Mouse (Mus musculus) stomach, embryonic 16.5 days (tissue): ENCODE data around the gene Btbd19. TPM values are rescaled to one million over a fixed set of nuclear protein-coding genes. Genes with fewer than 3 reads are reported as not detected.

Experiments used
- microRNA-seq: library from miRNA; unstranded; fragments of <30 nt; microRNA quantifications from one replicate; pipeline ENCODE4, GENCODE M21; 2016
- polyA plus RNA-seq: library from polyadenylated mRNA; unstranded; fragments of >200 nt; fragmentation: Nextera tagmentation; extraction: Ambion mirVana; gene quantifications from 2 replicates; pipeline ENCODE4 v1.2.1, GENCODE M21; 2015

Gene Btbd19
- polyA plus RNA-seq, 1 experiment from 2014 or later, result 6.6 TPM

Small RNAs within 50 kb of the gene (microRNA-seq; reads per million reads assigned to microRNA genes)
- gene Gm22398, result not detected

Other genes with a start within 250 kb of the Btbd19 start
- 0.44 and 0.56 TPM in 2 replicates for gene Zswim5, start 248.3 kb downstream of the Btbd19 start, polyA plus RNA-seq
- 77.5 and 84.2 TPM in 2 replicates for gene Urod, start 131.3 kb downstream of the Btbd19 start, polyA plus RNA-seq
- gene Hectd3, start 130.4 kb downstream of the Btbd19 start, polyA plus RNA-seq, result 6.9 and 8.3 TPM in 2 replicates
- gene Eif2b3, start 106.3 kb downstream of the Btbd19 start, polyA plus RNA-seq, result 35.6 and 36.3 TPM in 2 replicates
- gene Ptch2, start 29.6 kb downstream of the Btbd19 start, polyA plus RNA-seq, result 7.0 and 7.3 TPM in 2 replicates
- gene Tctex1d4, start 1.1 kb upstream of the Btbd19 start, polyA plus RNA-seq, result 0.22 TPM in 1 of 2 replicates, not detected in the other
- gene Plk3, start 8.2 kb upstream of the Btbd19 start, polyA plus RNA-seq, result 3.4 and 5.0 TPM in 2 replicates
- 671 and 829 TPM in 2 replicates for gene Rps8, start 30.5 kb upstream of the Btbd19 start, polyA plus RNA-seq
- gene Kif2c, start 56.9 kb upstream of the Btbd19 start, polyA plus RNA-seq, result 42.4 and 44.3 TPM in 2 replicates
- gene Tmem53, start 126.2 kb upstream of the Btbd19 start, polyA plus RNA-seq, result 14.2 and 14.6 TPM in 2 replicates
- gene Armh1, start 126.4 kb upstream of the Btbd19 start, polyA plus RNA-seq, result 0.32 and 0.61 TPM in 2 replicates